Mouse (Mus musculus) gastrocnemius, postnatal 36 days (tissue): ENCODE results near the gene Hs3st3b1. TPM values are rescaled to one million over a fixed set of nuclear protein-coding genes. Genes with fewer than 3 reads are reported as not detected.

Source experiments
- DNase-seq, 2 experiments: peaks; one replicate each; pipeline ENCODE4 v3.0.0; 2022
- intact Hi-C: fragments of 180-260 bp; cut with DNase I; formaldehyde crosslinking; loops from one replicate; pipeline ENCODE4 v1.15.1; 2025
- total RNA-seq, 2 experiments: library from RNA; stranded (reverse); gene quantifications; 2 replicates each; pipeline ENCODE4 v1.2.3; 2021

Hs3st3b1 gene
- total RNA-seq, 2 experiments from 2014 or later: 0.30 to 0.43 TPM

GRCm38 (mm10) chr11:63893557-63893956 lies 28.5 kb downstream of the Hs3st3b1 start:
- DNase-seq: no peak
- intact Hi-C loops: no loop called here

DNA sequence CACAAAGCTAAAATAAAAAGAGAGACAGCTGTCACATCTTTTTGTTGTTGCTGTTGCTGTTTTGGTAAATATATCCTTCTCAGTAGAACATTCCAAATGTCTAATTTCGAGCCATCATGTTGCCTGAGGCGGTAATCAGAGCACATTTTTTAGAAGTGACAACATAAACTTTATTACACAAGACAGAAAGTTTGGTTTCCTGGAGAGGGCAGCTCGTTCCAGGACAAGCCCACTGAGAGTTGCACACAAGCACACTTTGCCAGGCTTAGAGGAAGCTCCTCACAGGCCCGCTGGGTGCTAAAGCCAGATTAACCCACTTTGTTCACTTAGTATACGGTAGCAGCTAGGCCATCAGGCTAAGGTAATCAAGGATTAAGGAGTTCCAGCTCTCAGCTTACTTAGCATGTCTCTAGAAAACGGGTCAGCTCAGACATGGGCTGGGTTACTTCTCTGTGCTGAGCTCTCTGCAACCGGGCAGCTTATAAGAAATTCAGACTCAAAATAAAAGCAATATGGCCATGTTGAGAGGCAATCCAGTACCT lies 30.5 kb downstream of the Hs3st3b1 start:
- intact Hi-C loops: no loop called here
- DNase-seq: no peak

GRCm38 (mm10) chr11:63883385-63883784 lies 38.7 kb downstream of the Hs3st3b1 start:
- intact Hi-C loops: no loop called here
- no peak for DNase-seq

GRCm38 (mm10) chr11:63880296-63880695 lies 41.8 kb downstream of the Hs3st3b1 start:
- no peak for DNase-seq

DNA sequence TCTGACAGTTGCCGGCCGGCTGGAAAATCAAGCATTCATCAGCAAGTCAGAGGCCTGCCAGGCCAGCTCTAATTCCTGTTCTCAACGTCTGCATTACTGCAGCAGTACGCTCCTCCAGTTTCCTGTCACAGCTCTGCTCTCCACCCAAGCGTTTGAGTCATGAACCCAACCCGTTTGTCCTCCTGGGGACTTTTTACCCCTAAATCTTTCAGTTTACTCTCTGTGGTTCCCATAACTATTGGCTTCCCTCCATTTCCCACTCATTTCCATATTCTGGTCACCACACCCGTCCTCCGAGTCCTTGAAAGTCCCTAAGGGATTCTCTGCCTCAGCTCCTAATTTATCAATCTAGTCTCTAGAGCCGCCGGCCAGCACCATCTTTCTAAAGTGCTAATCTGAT lies 42.8 kb downstream of the Hs3st3b1 start:
- no peak for DNase-seq
- intact Hi-C loops: no loop called here

More at GRCm38 (mm10) chr11:63880296-63880695, 41.8 kb downstream of the Hs3st3b1 start:
- intact Hi-C loops: no loop called here

GRCm38 (mm10) chr11:63878616-63879015 lies 43.5 kb downstream of the Hs3st3b1 start:
- intact Hi-C loops: no loop called here
- DNase-seq: no peak

- intact Hi-C loops: no loop called here
- DNase-seq: no peak
Measured at GRCm38 (mm10) chr11:63862746-63863145, 59.3 kb downstream of the Hs3st3b1 start.

DNA sequence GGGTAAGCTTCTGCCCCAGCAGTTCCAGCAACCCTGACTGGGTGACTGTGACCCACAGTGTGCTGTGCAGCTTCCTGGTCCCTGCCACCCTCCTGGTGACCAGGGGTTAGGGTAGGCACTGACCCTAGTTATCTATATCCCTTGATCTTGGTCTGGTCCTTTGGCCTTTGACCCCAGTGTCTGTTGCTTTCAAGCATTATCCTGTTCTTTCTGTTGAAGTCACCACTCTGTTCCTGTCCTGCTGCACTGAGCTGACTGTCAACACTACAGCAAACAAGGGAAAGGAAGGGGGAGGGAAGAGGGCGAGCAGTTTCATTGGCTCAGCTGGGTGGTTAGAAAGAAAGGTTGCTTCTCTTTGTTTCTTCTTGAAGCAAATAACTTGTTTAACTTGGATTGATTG lies 60.1 kb downstream of the Hs3st3b1 start:
- no peak for DNase-seq
- intact Hi-C loops: no loop called here

GRCm38 (mm10) chr11:63851041-63851730 lies 70.9 kb downstream of the Hs3st3b1 start:
- intact Hi-C loops: no loop called here
- no peak for DNase-seq

- no peak for DNase-seq
- intact Hi-C loops: no loop called here
Measured at GRCm38 (mm10) chr11:63850261-63850660, 71.8 kb downstream of the Hs3st3b1 start.

- DNase-seq: no peak
- intact Hi-C loops: no loop called here
Measured at GRCm38 (mm10) chr11:63845379-63845778, 76.7 kb downstream of the Hs3st3b1 start.

DNA sequence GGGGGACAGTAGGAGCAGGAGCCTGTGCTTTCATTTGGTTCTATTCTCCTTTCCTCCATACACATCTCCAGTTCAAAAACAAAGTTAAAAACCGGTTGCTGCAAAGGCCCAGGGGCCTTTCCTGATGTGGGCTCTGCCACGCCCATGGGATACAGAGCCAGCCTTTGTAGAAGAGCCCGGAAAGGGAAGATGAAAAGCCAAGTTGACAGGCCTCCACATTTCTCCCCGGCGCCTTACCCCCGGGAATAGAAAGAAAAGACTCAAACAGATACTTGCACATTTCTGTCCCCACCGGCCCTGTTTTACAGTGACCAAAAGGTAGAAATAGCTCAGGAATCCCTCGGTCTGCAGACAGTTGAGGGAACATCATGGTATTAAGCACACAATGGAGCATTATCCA lies 77.4 kb downstream of the Hs3st3b1 start:
- DNase-seq: no peak
- intact Hi-C loops: no loop called here

DNA sequence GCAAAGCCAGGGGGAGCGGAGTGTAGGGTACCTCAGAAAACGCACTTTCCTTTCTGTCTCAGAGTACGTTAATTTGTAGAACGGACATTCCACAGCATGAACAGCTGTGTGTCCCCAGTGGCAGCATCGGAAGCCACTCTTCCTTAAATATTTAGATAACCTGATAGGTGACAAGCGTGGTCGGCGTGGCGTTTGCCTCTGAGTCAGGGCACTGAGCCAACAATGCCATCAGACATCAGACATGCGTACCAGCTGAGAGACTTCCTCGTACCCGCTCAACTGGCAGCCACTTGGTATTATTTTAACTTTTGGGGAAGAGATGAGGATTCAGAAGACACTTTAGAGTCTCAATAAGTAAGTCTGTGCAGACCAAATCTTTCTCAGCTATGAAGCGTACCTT lies 84.6 kb downstream of the Hs3st3b1 start:
- DNase-seq: no peak
- intact Hi-C loops: no loop called here

Other genes starting within 250 kb of the Hs3st3b1 start
- 10 to 100 TPM; 39.7 to 41.2 TPM for gene Cox10, start 157.2 kb upstream of the Hs3st3b1 start, total RNA-seq